Mouse (Mus musculus) C2C12 (cell line): ENCODE data around the gene Arhgef12.

ENCODE experiments used
- CTCF ChIP-seq: IDR thresholded peaks from one replicate; pipeline ENCODE4 v1.5.1; 2011; ENCODE audit not compliant: control insufficient read depth, insufficient read depth, insufficient read length
- MYOD1 ChIP-seq: IDR thresholded peaks from one replicate; pipeline ENCODE4 v1.6.1; 2011; ENCODE audit warnings: low read depth; ENCODE audit not compliant: control insufficient read depth, insufficient read length
- MYOG ChIP-seq: IDR thresholded peaks from one replicate; pipeline ENCODE4 v1.6.1; 2011; ENCODE audit not compliant: control insufficient read depth, insufficient read length; ENCODE audit errors: extremely low read depth
- USF1 ChIP-seq: IDR thresholded peaks from one replicate; pipeline ENCODE4 v1.6.1; 2011; ENCODE audit warnings: low read depth, mild to moderate bottlenecking, control low read depth, moderate library complexity

GRCm38 (mm10) chr9:43044481-43044880 lies 62.6 kb downstream of the Arhgef12 start:
- no peak for TF ChIP-seq CTCF
- TF ChIP-seq USF1, result no peak
- no peak for TF ChIP-seq MYOD1
- no peak for TF ChIP-seq MYOG
